Mouse (Mus musculus): Measurements from ENCODE around the gene Mob1b. TPM values are rescaled to one million over a fixed set of nuclear protein-coding genes. Genes with fewer than 3 reads are reported as not detected.

The Mob1b gene
- 32.6 and 36.7 TPM in 2 replicates for polyA plus RNA-seq (2016; fragmentation: Nextera tagmentation; extraction: Ambion mirVana)

DNA sequence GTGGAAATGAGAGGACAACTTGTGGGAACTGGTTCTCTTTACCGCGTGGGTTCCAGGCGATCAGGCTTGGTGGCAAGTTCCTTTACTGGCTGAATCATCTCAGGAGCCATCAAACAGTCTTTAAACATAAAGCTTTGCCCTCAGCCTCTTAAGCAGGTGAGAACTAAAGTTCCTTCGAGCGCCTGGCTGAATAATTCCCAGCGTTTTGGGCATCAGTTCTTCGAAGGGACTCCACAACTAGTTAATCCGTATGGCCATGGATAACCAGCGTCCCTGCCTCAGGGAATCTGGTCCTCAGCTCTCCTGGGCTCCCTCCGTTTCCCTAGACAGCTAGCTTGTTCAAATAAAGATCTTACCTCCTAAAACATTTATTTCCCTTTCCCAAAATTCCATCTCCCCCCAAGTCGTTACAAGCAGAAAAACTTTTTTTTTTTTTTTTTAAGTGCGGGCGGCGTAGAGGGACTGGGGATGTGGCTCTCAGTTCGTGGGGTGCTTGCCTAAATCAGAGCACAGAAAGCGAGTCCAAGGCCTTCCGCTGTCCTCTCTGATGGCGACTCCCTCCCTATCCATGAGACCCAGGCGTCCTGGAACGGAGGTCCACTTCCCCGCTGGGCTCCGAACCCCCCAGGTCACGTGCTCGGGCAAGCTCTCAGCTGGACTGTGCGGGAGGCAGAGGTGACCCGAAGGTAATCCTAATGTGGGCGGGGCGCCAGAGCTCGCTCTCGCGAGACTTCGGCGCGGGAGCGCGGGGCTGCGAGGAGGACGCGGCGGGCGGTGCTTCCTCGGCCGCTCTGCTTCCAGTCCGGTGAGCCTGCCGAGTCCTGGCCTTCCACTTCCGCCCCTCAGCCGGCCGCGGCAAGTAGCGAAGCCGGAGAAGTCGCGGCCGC, at the start of gene Mob1b:
TSS of gene Mob1b (plus strand) at position 740 of the 887 bp plus-strand sequence.
- H3K9me3 ChIP-seq (replicated peaks), result no peaks in the 10 kb centered on the region
- H3K4me3 ChIP-seq, result peak within 1 kb of the TSS; percentile 94
- no peaks in the 10 kb centered on the region for H3K36me3 ChIP-seq
- under 1% methylated on average over 54 of the region's 54 CpGs for WGBS
- peak; percentile 97 for ATAC-seq (ENCODE audit: insufficient number of reproducible peaks, low FRiP score)
- peak within 1 kb of the TSS; percentile 91 for H3K27ac ChIP-seq (ENCODE audit: poor library complexity, severe bottlenecking)
- H3K4me2 ChIP-seq, result peak within 1 kb of the TSS; percentile 92
- no peaks in the 10 kb centered on the region for H3K27me3 ChIP-seq (replicated peaks)
- peaks cover 35% of the 10 kb centered on the region for H3K4me1 ChIP-seq (replicated peaks)
- peak within 1 kb of the TSS; percentile 99 for H3K9ac ChIP-seq

DNA sequence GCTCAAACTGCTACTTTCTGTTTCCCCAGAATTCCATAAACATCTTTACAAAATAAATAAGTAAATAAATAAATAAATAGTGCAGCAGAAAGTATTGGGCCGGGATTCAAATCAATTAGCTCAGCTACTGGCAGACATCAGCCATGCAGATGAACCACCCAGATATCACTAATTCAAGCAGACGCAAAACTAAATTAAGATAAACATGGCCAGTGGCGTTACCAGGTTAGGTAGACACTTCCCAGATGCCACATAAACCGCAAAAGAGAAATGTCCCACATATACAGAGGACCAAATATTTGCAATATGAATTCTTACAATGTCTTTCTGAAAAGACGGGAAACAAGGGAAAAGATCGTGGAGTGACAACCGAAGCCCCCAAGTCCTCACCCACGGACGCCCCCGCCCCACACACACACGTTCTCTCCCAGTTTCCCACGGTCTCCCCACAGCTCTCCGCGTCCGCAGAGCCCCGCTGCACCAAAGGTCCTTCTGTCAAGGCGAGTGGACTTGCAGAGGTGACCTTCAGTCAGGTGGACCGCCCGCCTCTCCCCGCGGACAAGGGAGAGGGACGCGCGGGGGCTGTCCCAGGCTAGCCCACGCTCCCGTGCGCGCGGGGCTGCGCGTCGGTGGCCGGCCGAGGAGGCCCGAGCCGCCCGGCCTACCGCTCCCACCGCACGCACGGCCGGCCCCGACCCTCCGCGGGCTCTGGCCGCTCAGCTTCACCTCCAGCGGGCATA, 45.8 kb upstream of the Mob1b start:
- H3K36me3 ChIP-seq, result peaks cover 32% of the 10 kb centered on the region
- H3K4me2 ChIP-seq, result peak overlapping the region; percentile 78
- no peaks in the 10 kb centered on the region for H3K9me3 ChIP-seq (replicated peaks)
- peak overlapping the region; percentile 82 for H3K4me3 ChIP-seq
- WGBS, result under 1% methylated on average over 36 of the region's 47 CpGs
- H3K27me3 ChIP-seq (replicated peaks), result no peaks in the 10 kb centered on the region
- ATAC-seq (ENCODE audit: insufficient number of reproducible peaks, low FRiP score), result peak; percentile 59
- H3K4me1 ChIP-seq (replicated peaks), result peaks cover 17% of the 10 kb centered on the region
- peak overlapping the region; percentile 96 for H3K9ac ChIP-seq
- peak overlapping the region; percentile 95 for H3K27ac ChIP-seq (ENCODE audit: poor library complexity, severe bottlenecking)

DNA sequence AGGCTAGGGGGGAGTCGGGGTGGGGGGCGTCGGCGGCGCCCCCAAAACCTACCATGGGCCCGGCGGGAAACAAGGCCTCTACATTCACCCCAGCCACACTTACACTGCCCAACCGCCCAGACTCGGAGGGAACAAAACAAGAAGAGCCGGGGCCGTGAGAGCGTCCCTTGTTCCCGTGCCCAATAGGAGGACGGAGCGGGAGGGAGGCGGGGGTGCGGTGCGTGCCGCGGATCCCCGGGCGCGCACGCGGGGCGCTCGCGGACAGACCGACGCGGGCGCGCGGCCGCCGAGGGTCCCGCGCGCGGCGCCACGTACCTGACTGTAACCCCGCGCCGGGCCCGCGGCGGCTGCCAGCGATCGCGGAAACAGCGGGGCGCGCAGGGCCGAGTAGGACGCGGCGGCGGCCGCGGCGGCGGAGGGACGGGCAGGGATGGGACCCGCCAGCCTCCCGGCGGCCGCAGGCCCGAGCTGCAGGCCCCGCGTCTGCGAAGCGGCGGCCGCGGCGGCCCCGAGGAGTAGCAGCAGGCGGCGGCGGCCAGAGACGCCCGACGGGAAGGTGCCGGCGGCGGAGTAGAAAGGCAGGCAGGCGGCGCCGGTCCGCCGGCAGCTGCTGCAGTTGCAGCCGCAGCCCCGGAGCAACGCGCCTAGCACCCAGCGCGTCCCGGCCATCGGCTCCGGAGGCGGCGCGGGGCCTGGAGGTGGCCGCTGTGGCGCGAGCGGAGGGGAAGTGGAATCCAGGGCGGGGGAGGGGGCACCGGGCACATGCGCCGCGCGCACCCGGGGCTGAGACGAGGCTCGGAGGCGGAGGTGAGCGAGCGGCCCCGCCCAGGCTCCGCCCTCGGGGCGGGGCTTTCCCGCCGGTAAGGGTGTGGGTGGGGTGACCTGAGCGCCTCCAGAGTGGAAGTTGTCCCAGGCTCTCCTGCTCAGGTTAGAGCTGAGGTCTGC, 44.9 kb upstream of the Mob1b start, which contains the start of gene Grsf1:
TSS of gene Grsf1 (minus strand) at position 729 of the 945 bp plus-strand sequence.
- Histone ChIP-seq H3K27me3 (replicated peaks) (no peaks in the 10 kb centered on the region), H3K4me2 (peak within 1 kb of the TSS; percentile 78), H3K9ac (peak within 1 kb of the TSS; percentile 96), H3K27ac (ENCODE audit: poor library complexity, severe bottlenecking) (peak within 1 kb of the TSS; percentile 95), H3K4me3 (peak within 1 kb of the TSS; percentile 82), H3K4me1 (replicated peaks) (peaks cover 17% of the 10 kb centered on the region), H3K9me3 (replicated peaks) (no peaks in the 10 kb centered on the region), H3K36me3 (peaks cover 24% of the 10 kb centered on the region)
- ATAC-seq (ENCODE audit: insufficient number of reproducible peaks, low FRiP score), result peak; percentile 94
- under 1% methylated on average over 120 of the region's 127 CpGs for WGBS

DNA sequence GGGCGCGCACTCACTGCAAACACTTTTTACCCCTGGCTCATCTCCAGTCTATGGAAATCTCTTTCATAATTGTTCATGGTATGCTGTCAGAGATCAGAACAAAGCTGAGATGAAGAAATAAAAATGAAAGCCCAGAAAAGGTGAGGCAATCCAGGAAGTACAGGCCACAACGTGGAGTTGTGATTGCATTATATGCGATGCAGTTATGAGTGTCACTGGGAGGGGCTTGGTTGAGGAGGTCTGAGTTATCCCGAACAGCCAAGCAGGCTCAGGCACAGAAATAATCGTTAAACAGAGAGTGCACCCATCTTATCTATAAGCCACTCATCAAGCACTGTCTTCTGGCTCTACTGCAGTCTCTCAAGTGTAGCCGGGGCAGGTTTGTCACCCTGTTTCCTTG, 41.7 kb upstream of the Mob1b start:
- Histone ChIP-seq H3K4me3 (no peak overlapping the region), H3K9me3 (replicated peaks) (no peaks in the 10 kb centered on the region), H3K27ac (ENCODE audit: poor library complexity, severe bottlenecking) (no peak overlapping the region), H3K4me2 (peak overlapping the region; percentile 28; the same call in 1 of the 2 replicates), H3K4me1 (replicated peaks) (peaks cover 14% of the 10 kb centered on the region), H3K9ac (no peak overlapping the region), H3K36me3 (no peaks in the 10 kb centered on the region), H3K27me3 (replicated peaks) (no peaks in the 10 kb centered on the region)
- WGBS, result 48% methylated on average over 7 of the region's 7 CpGs
- ATAC-seq (ENCODE audit: insufficient number of reproducible peaks, low FRiP score), result no peak

- WGBS, result 27% methylated on average over 6 of the region's 6 CpGs
- no peak overlapping the region for H3K4me3 ChIP-seq
- no peaks in the 10 kb centered on the region for H3K27me3 ChIP-seq (replicated peaks)
- H3K27ac ChIP-seq (ENCODE audit: poor library complexity, severe bottlenecking), result no peak overlapping the region
- no peak for ATAC-seq (ENCODE audit: insufficient number of reproducible peaks, low FRiP score)
- peaks cover 13% of the 10 kb centered on the region for H3K4me1 ChIP-seq (replicated peaks)
- no peaks in the 10 kb centered on the region for H3K36me3 ChIP-seq
- H3K9me3 ChIP-seq (replicated peaks), result no peaks in the 10 kb centered on the region
- peak overlapping the region; percentile 28; the same call in 1 of the 2 replicates for H3K4me2 ChIP-seq
- H3K9ac ChIP-seq, result no peak overlapping the region
Measured at GRCm38 (mm10) chr5:88679341-88679740, 41.3 kb upstream of the Mob1b start.

DNA sequence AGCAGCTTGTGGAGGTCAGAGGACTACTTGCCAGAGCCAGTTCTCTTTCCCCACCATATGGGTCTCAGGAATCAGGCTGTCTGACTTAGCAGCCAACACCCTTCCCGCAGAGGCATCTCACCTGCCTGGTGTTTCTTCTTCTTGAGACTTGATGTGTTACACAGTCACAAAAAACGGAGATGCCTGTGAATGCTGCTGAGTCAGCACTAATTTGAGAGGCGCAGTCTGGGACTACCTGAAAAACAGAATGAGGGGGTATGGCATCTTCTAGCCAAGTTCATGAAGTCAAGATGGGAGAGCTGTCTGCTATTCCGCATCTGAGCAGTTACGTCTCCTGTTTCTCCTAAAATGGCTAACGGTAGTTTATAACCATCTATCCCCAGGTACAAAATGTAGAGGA, 40.1 kb upstream of the Mob1b start:
- Histone ChIP-seq H3K27ac (ENCODE audit: poor library complexity, severe bottlenecking) (no peak overlapping the region), H3K9ac (no peak overlapping the region), H3K27me3 (replicated peaks) (no peaks in the 10 kb centered on the region), H3K4me3 (no peak overlapping the region), H3K4me2 (no peak overlapping the region), H3K9me3 (replicated peaks) (no peaks in the 10 kb centered on the region), H3K36me3 (no peaks in the 10 kb centered on the region), H3K4me1 (replicated peaks) (peaks cover 21% of the 10 kb centered on the region)
- 84% methylated on average over 6 of the region's 6 CpGs for WGBS
- no peak for ATAC-seq (ENCODE audit: insufficient number of reproducible peaks, low FRiP score)

- 56% methylated on average over 9 of the region's 9 CpGs for WGBS
- H3K4me1 ChIP-seq (replicated peaks), result peaks cover 23% of the 10 kb centered on the region
- no peaks in the 10 kb centered on the region for H3K36me3 ChIP-seq
Measured at GRCm38 (mm10) chr5:88683706-88684105, 36.9 kb upstream of the Mob1b start.

GRCm38 (mm10) chr5:88684226-88684625, 36.4 kb upstream of the Mob1b start:
- 29% methylated on average over 3 of the region's 3 CpGs for WGBS
- H3K36me3 ChIP-seq, result no peaks in the 10 kb centered on the region
- no peaks in the 10 kb centered on the region for H3K9me3 ChIP-seq (replicated peaks)
- H3K4me1 ChIP-seq (replicated peaks), result peaks cover 18% of the 10 kb centered on the region
- no peak overlapping the region for H3K4me2 ChIP-seq
- no peak overlapping the region for H3K27ac ChIP-seq (ENCODE audit: poor library complexity, severe bottlenecking)
- no peak overlapping the region for H3K4me3 ChIP-seq
- no peak overlapping the region for H3K9ac ChIP-seq
- H3K27me3 ChIP-seq (replicated peaks), result no peaks in the 10 kb centered on the region
- ATAC-seq (ENCODE audit: insufficient number of reproducible peaks, low FRiP score), result no peak

More at GRCm38 (mm10) chr5:88683706-88684105, 36.9 kb upstream of the Mob1b start:
- Histone ChIP-seq H3K9me3 (replicated peaks) (no peaks in the 10 kb centered on the region), H3K27ac (ENCODE audit: poor library complexity, severe bottlenecking) (no peak overlapping the region), H3K27me3 (replicated peaks) (no peaks in the 10 kb centered on the region), H3K4me2 (no peak overlapping the region), H3K4me3 (no peak overlapping the region), H3K9ac (no peak overlapping the region)
- no peak for ATAC-seq (ENCODE audit: insufficient number of reproducible peaks, low FRiP score)

DNA sequence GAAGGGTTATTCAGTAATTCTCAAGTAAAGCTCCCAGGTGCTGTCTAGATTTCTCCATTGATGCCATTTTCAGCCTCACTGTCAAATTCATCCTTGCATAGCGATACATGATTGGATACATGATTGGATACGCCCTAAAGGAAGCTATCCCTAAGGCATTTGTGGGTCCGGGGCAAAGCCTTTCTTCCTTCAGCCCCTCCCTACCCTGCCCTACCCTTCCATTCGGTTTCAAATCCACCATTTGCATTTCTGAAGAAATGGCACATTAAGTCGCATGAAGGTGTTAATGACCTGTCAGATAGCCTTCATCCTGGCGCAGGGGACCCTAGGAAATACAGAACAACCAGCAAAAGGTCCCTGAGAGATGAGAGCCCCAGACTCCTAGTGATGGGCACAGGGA, 35.3 kb upstream of the Mob1b start:
- H3K9me3 ChIP-seq (replicated peaks), result no peaks in the 10 kb centered on the region
- no peak overlapping the region for H3K27ac ChIP-seq (ENCODE audit: poor library complexity, severe bottlenecking)
- H3K4me2 ChIP-seq, result no peak overlapping the region
- H3K4me3 ChIP-seq, result no peak overlapping the region
- no peak for ATAC-seq (ENCODE audit: insufficient number of reproducible peaks, low FRiP score)
- peaks cover 18% of the 10 kb centered on the region for H3K4me1 ChIP-seq (replicated peaks)
- no peaks in the 10 kb centered on the region for H3K36me3 ChIP-seq
- H3K9ac ChIP-seq, result no peak overlapping the region
- H3K27me3 ChIP-seq (replicated peaks), result no peaks in the 10 kb centered on the region
- WGBS, result 16% methylated on average over 6 of the region's 6 CpGs

- Histone ChIP-seq H3K4me3 (no peak overlapping the region), H3K4me2 (no peak overlapping the region), H3K27ac (ENCODE audit: poor library complexity, severe bottlenecking) (no peak overlapping the region), H3K4me1 (replicated peaks) (peaks cover 22% of the 10 kb centered on the region), H3K27me3 (replicated peaks) (no peaks in the 10 kb centered on the region), H3K36me3 (no peaks in the 10 kb centered on the region), H3K9ac (no peak overlapping the region), H3K9me3 (replicated peaks) (no peaks in the 10 kb centered on the region)
- no peak for ATAC-seq (ENCODE audit: insufficient number of reproducible peaks, low FRiP score)
- WGBS, result 35% methylated on average over 6 of the region's 6 CpGs
Measured at GRCm38 (mm10) chr5:88685745-88686299, 34.8 kb upstream of the Mob1b start.

All from heart, embryonic 12.5 days (tissue).